Mouse (Mus musculus) lung, postnatal 14 days (tissue): ENCODE data around the gene Sftpa1.
A peak's percentile ranks its signal among the peaks of the same experiment; 100 is the strongest.

Experiments
- DNase-seq: peaks from one replicate; pipeline ENCODE4 v3.0.0; 2021

Sftpa1 gene

GRCm38 (mm10) chr14:41162663-41163062 lies 31.1 kb downstream of the Sftpa1 start:
- DNase-seq, result peak; percentile 68

GRCm38 (mm10) chr14:41167278-41167677 lies 35.7 kb downstream of the Sftpa1 start:
- DNase-seq, result no peak

- DNase-seq, result peak; percentile 29
Observed at GRCm38 (mm10) chr14:41168567-41168966, 37.0 kb downstream of the Sftpa1 start.

- DNase-seq, result no peak
Observed at GRCm38 (mm10) chr14:41170514-41170913, 38.9 kb downstream of the Sftpa1 start.

- no peak for DNase-seq
Observed at GRCm38 (mm10) chr14:41174802-41175201, 43.2 kb downstream of the Sftpa1 start.

GRCm38 (mm10) chr14:41185059-41185821 lies 53.7 kb downstream of the Sftpa1 start, which contains the start of gene Sftpd:
Gene Sftpd (minus strand): TSS chr14:41185149.
- DNase-seq, result peak; percentile 40
